Mouse (Mus musculus) cortical plate, adult 2 months (tissue): ENCODE data around the gene Phykpl.

Experiments used
- CTCF ChIP-seq: fragments of 200-500 bp; IDR thresholded peaks from 2 replicates; pipeline ENCODE4 v1.5.1; 2011; ENCODE audit warnings: mild to moderate bottlenecking, control low read depth, low read length; ENCODE audit not compliant: insufficient read depth; ENCODE audit errors: extremely low read depth
- POLR2A ChIP-seq: fragments of 200-500 bp; IDR thresholded peaks from 2 replicates; pipeline ENCODE4 v1.6.1; 2011; ENCODE audit warnings: mild to moderate bottlenecking, low read length, control low read depth; ENCODE audit not compliant: insufficient read depth; ENCODE audit errors: extremely low read depth

DNA sequence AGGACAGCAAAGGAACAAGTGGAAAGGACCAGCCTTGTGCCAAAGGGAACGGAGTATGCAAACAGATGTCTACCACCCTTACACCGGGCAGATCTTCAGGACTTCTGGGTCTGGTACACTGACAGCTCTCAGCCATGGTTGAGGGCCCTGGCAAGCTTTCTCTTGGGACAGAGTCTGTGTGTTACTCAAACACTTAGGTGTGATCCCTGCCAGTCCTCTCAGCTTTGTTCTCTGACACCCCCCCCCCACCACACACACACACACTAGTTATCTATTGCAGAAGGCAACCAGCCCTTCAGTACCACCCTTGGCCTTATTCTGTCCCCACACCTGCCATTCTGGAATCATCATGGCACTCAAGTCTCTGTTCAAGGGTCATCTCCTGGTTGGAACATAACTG, 37.2 kb downstream of the Phykpl start:
- TF ChIP-seq CTCF, result no peak
- TF ChIP-seq POLR2A, result no peak
